Mouse (Mus musculus) G1E (cell line): ENCODE measurements around the gene Nfatc2. TPM values are rescaled to one million over a fixed set of nuclear protein-coding genes. Genes with fewer than 3 reads are reported as not detected.

Source experiments
- ATAC-seq: 2 replicates; pipeline ENCODE4 v1.8.0; 2016; ENCODE audit warnings: mild to moderate bottlenecking; ENCODE audit not compliant: insufficient number of reproducible peaks, poor library complexity, low FRiP score, severe bottlenecking; ENCODE audit errors: extremely low read depth
- DNase-seq: peaks from one replicate; pipeline ENCODE4 v3.0.0; 2012; ENCODE audit warnings: low spot score
- H3K27me3 ChIP-seq: 2 replicates; pipeline ENCODE4 v1.6.1; 2012; ENCODE audit warnings: mild to moderate bottlenecking, low read length, inconsistent platforms; ENCODE audit not compliant: insufficient read depth
- H3K36me3 ChIP-seq: replicated peaks from 2 replicates; pipeline ENCODE3; 2012; ENCODE audit warnings: mild to moderate bottlenecking, inconsistent platforms
- H3K4me1 ChIP-seq: 2 replicates; pipeline ENCODE4 v1.6.1; 2012; ENCODE audit warnings: low read depth, low read length, inconsistent platforms, mixed read lengths; ENCODE audit not compliant: insufficient read depth
- H3K4me3 ChIP-seq: 2 replicates; pipeline ENCODE4 v1.5.1; 2012; ENCODE audit warnings: low read depth, mild to moderate bottlenecking, inconsistent platforms, low read length, moderate library complexity, mixed read lengths
- H3K9me3 ChIP-seq: replicated peaks from 2 replicates; pipeline ENCODE4 v1.6.1; 2012; ENCODE audit warnings: inconsistent platforms
- CTCF ChIP-seq: IDR thresholded peaks from 2 replicates; pipeline ENCODE4 v1.5.1; 2012; ENCODE audit warnings: low read depth, low read length, inconsistent platforms, mixed read lengths
- GATA1 ChIP-seq: IDR thresholded peaks from 2 replicates; pipeline ENCODE4 v1.6.1; 2012; ENCODE audit warnings: borderline replicate concordance, low read length, inconsistent platforms, mixed read lengths
- GATA2 ChIP-seq: IDR thresholded peaks from 2 replicates; pipeline ENCODE4 v1.6.1; 2012; ENCODE audit warnings: low read depth, low read length, inconsistent platforms, borderline replicate concordance
- POLR2AphosphoS5 ChIP-seq: IDR thresholded peaks from 2 replicates; pipeline ENCODE4 v1.6.1; 2012; ENCODE audit warnings: low read depth, low read length, inconsistent platforms; ENCODE audit not compliant: insufficient replicate concordance
- TAL1 ChIP-seq: conservative IDR thresholded peaks from 2 replicates; pipeline ENCODE4 v1.6.1; 2012; ENCODE audit warnings: low read depth, low read length, inconsistent platforms, mixed read lengths
- polyA plus RNA-seq: library from polyadenylated mRNA; stranded (reverse); fragments of >175 nt; gene quantifications from 2 replicates; pipeline ENCODE4 v1.2.3, GENCODE M21; 2012
- total RNA-seq, 2 experiments: library from RNA; stranded (forward) in 1 of 2; stranded (reverse) in 1 of 2; fragments of 200-1000 nt in 1 of 2; fragments of >200 nt in 1 of 2; fragmentation: Nextera tagmentation in 1 of 2; gene quantifications; 2 replicates each; pipeline ENCODE4 v1.2.3; 2014 to 2017

Nfatc2 gene
- total and polyA plus RNA-seq, 3 experiments = 0.27 TPM; not detected in 2

- Histone ChIP-seq H3K4me3 (no peak overlapping the region), H3K4me1 (no peaks in the 10 kb centered on the region), H3K27me3 (peaks cover 2% of the 10 kb centered on the region; the same call in 1 of the 2 replicates), H3K36me3 (no peaks in the 10 kb centered on the region), H3K9me3 (peaks cover 89% of the 10 kb centered on the region)
- DNase-seq (no peak), ATAC-seq (no peak)
- TF ChIP-seq POLR2AphosphoS5 (no peak), GATA1 (no peak), CTCF (no peak), GATA2 (no peak), TAL1 (no peak)
Observed at GRCm38 (mm10) chr2:168478431-168478830, 123.0 kb downstream of the Nfatc2 start.

GRCm38 (mm10) chr2:168473496-168473895 lies 128.0 kb downstream of the Nfatc2 start:
- no peaks in the 10 kb centered on the region; the same call in 1 of the 2 replicates for H3K27me3 ChIP-seq
- ATAC-seq (no peak), DNase-seq (no peak)
- H3K4me3 ChIP-seq = no peak overlapping the region
- peaks cover 89% of the 10 kb centered on the region for H3K9me3 ChIP-seq
- no peaks in the 10 kb centered on the region for H3K4me1 ChIP-seq
- no peaks in the 10 kb centered on the region for H3K36me3 ChIP-seq
- TF ChIP-seq GATA1 (no peak), GATA2 (no peak), TAL1 (no peak), POLR2AphosphoS5 (no peak), CTCF (no peak)

GRCm38 (mm10) chr2:168472899-168473298 lies 128.6 kb downstream of the Nfatc2 start:
- no peak for ATAC-seq
- TF ChIP-seq TAL1 = no peak
- no peak for TF ChIP-seq POLR2AphosphoS5
- TF ChIP-seq GATA2 = no peak
- no peak for TF ChIP-seq GATA1
- no peak for TF ChIP-seq CTCF
- DNase-seq = no peak
- Histone ChIP-seq H3K27me3 (no peaks in the 10 kb centered on the region; the same call in 1 of the 2 replicates), H3K4me3 (no peak overlapping the region; the same call in 1 of the 2 replicates), H3K4me1 (no peaks in the 10 kb centered on the region), H3K9me3 (peaks cover 86% of the 10 kb centered on the region), H3K36me3 (no peaks in the 10 kb centered on the region)

DNA sequence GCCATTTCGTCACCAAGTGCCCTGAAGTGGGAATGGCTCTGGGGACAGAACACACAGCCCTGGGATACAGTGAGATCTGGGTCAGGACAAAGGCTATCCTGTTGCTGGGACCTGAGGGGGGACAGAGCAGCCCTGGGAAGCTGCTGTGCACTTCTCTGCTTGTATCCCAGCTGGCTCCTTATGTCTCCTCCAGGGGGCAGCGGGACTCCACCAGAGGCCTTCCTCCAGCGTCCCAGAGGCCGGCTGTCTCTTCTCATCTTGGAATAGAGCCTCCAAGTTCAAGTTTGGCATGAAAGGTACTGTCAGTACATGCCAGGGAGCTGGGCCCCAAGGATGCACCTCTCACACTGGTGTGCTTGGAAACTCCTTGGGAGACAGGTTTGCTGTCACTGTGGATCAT lies 132.4 kb downstream of the Nfatc2 start:
- no peaks in the 10 kb centered on the region for H3K4me1 ChIP-seq
- H3K36me3 ChIP-seq = no peaks in the 10 kb centered on the region
- DNase-seq = no peak
- no peak overlapping the region for H3K4me3 ChIP-seq
- no peaks in the 10 kb centered on the region for H3K27me3 ChIP-seq
- peaks cover 85% of the 10 kb centered on the region for H3K9me3 ChIP-seq
- ATAC-seq = no peak
- TF ChIP-seq POLR2AphosphoS5 (no peak), GATA2 (no peak), GATA1 (no peak), TAL1 (no peak)

GRCm38 (mm10) chr2:168467166-168467565 lies 134.3 kb downstream of the Nfatc2 start:
- no peaks in the 10 kb centered on the region for H3K4me1 ChIP-seq
- DNase-seq = no peak
- peaks cover 85% of the 10 kb centered on the region for H3K9me3 ChIP-seq
- H3K36me3 ChIP-seq = no peaks in the 10 kb centered on the region
- no peaks in the 10 kb centered on the region for H3K27me3 ChIP-seq
- H3K4me3 ChIP-seq = no peak overlapping the region
- ATAC-seq = no peak
- TF ChIP-seq GATA2 (no peak), TAL1 (no peak), CTCF (no peak), GATA1 (no peak), POLR2AphosphoS5 (no peak)

DNA sequence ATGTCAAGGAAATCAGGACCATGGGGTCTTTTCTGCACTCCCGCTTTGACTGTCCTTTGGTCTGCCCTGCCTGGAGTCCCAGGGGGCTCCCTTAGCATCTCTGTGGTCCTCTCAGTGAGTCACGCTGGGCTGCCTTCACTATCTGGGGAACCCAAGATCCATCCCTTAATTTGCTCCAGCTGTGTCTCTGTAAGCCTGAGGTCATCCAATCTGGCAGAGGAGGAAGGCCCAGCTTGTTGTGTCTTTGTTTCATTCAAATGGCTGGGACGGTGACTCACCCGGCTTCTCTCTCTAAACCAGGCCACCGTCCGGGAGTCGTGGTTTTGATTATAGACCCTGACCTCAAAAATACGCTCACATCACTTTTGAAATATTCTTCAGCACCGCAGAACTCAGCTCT lies 135.4 kb downstream of the Nfatc2 start:
- Histone ChIP-seq H3K9me3 (peaks cover 88% of the 10 kb centered on the region), H3K36me3 (no peaks in the 10 kb centered on the region), H3K27me3 (no peaks in the 10 kb centered on the region), H3K4me3 (no peak overlapping the region), H3K4me1 (no peaks in the 10 kb centered on the region)
- DNase-seq (no peak), ATAC-seq (no peak)
- TF ChIP-seq GATA1 (no peak), POLR2AphosphoS5 (no peak), CTCF (no peak), TAL1 (no peak), GATA2 (no peak)

- Histone ChIP-seq H3K36me3 (no peaks in the 10 kb centered on the region), H3K27me3 (no peaks in the 10 kb centered on the region), H3K4me1 (no peaks in the 10 kb centered on the region), H3K9me3 (peaks cover 87% of the 10 kb centered on the region), H3K4me3 (no peak overlapping the region)
- no peak for DNase-seq
- no peak for TF ChIP-seq POLR2AphosphoS5
- TF ChIP-seq TAL1 = no peak
- TF ChIP-seq GATA1 = no peak
- no peak for TF ChIP-seq CTCF
- no peak for TF ChIP-seq GATA2
- ATAC-seq = no peak
Observed at GRCm38 (mm10) chr2:168465646-168466045, 135.8 kb downstream of the Nfatc2 start.
